ENCODE assay signal across 13 mouse cellular contexts in the genomic region with DNA sequence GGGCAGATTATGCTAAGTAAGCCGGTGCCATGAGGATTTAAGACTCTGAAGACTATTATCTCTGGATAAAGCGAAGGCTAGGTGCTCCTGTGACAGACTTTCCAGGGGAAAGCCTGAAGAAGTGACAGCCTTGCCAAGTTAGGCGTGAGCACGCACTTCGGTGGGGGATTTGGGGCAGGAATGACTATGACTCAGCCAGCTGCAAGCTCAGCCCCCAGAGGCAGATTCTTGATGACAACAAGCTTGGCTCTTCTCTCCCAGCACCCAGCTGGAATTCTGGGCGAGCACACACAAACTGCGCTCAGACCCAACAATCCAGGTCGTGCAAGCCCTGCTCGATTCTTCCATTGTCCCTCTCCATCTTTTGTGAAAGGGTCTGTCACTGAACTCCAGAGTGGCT.
DNase-seq lines count a peak whose midpoint lies in the region; ATAC-seq and TF ChIP-seq lines count a peak whose summit lies in the region.
"Had no signal": no experiment of that assay in that cellular context is flagged by ENCODE, and none has a peak within 500 bp of the region (broad histone marks: within the 10 kb centered on the region; RNA-seq: fewer than 3 reads in every experiment).

No protein-coding gene starts in this region.

- no peak overlapping the region for H3K4me2 ChIP-seq in embryonic facial prominence, embryonic 14.5 days (ENCODE audit: low read depth, low read length)
- H3K4me2 ChIP-seq in limb, embryonic 15.5 days: no peak overlapping the region
- H3K4me2 ChIP-seq in forebrain, postnatal 0 days (ENCODE audit: low read depth): no peak overlapping the region
- no peak overlapping the region for H3K4me2 ChIP-seq in midbrain, postnatal 0 days (ENCODE audit: low read depth, low read length, poor library complexity, severe bottlenecking)
- H3K4me2 ChIP-seq: heart, embryonic 15.5 days; kidney, embryonic 15.5 days; limb, embryonic 12.5 days had no signal

- peak; percentile 35 for DNase-seq in embryonic facial prominence, embryonic 14.5 days (ENCODE audit: low spot score)
- DNase-seq in embryonic facial prominence, embryonic 10.5 days (ENCODE audit: low spot score): no peak
- DNase-seq in Patski (ENCODE audit: low read depth, low spot score): peak; percentile 20
- peak; percentile 40 for DNase-seq in heart, adult 8-10 months (ENCODE audit: low spot score)
- DNase-seq in ovary, postnatal 10 days (ENCODE audit: low spot score): no peak
- no peak for DNase-seq in forebrain, postnatal 0 days
- DNase-seq in midbrain, postnatal 0 days (ENCODE audit: low spot score): no peak
- DNase-seq: cerebellum, postnatal 36 days had no signal

- 84% methylated on average over 9 of the region's 9 CpGs for WGBS in embryonic facial prominence, embryonic 14.5 days
- WGBS in embryonic facial prominence, embryonic 10.5 days: 89% methylated on average over 9 of the region's 9 CpGs
- WGBS in limb, embryonic 15.5 days: 62% methylated on average over 9 of the region's 9 CpGs
- 80% methylated on average over 9 of the region's 9 CpGs for WGBS in forebrain, postnatal 0 days
- 70% methylated on average over 9 of the region's 9 CpGs for WGBS in midbrain, postnatal 0 days

- in situ Hi-C loops in Patski (cut with MboI; ENCODE audit: low pct_unique_long_range_greater_than_20kb): no loop called here

- no peaks in the 10 kb centered on the region for H3K27me3 ChIP-seq in embryonic facial prominence, embryonic 14.5 days (replicated peaks; ENCODE audit: control insufficient read depth, insufficient read depth, low read length)
- H3K27me3 ChIP-seq in embryonic facial prominence, embryonic 10.5 days (replicated peaks; ENCODE audit: low read depth, poor library complexity, severe bottlenecking): no peaks in the 10 kb centered on the region
- no peaks in the 10 kb centered on the region for H3K27me3 ChIP-seq in Patski
- H3K27me3 ChIP-seq in limb, embryonic 15.5 days: no peaks in the 10 kb centered on the region
- H3K27me3 ChIP-seq in forebrain, postnatal 0 days (ENCODE audit: insufficient read depth, low read length): no peaks in the 10 kb centered on the region
- no peaks in the 10 kb centered on the region for H3K27me3 ChIP-seq in midbrain, postnatal 0 days (ENCODE audit: insufficient read depth, low read length)
- H3K27me3 ChIP-seq: heart, embryonic 15.5 days; kidney, embryonic 15.5 days; limb, embryonic 12.5 days; megakaryocyte, embryonic 14.5 days had no signal

- peaks cover 8% of the 10 kb centered on the region; the same call in 1 of the 2 replicates for H3K9me3 ChIP-seq in embryonic facial prominence, embryonic 14.5 days (ENCODE audit: control insufficient read depth, low read length)
- H3K9me3 ChIP-seq in embryonic facial prominence, embryonic 10.5 days: peaks cover 4% of the 10 kb centered on the region; the same call in 1 of the 2 replicates
- H3K9me3 ChIP-seq in limb, embryonic 15.5 days: no peaks in the 10 kb centered on the region
- 0 out of 2 replicates have a peak, but pooled peaks cover 4% of the 10 kb centered on the region for H3K9me3 ChIP-seq in forebrain, postnatal 0 days (ENCODE audit: low read length)
- H3K9me3 ChIP-seq in midbrain, postnatal 0 days (ENCODE audit: low read length): no peaks in the 10 kb centered on the region
- H3K9me3 ChIP-seq: heart, embryonic 15.5 days had no signal

- no peak overlapping the region for H3K4me3 ChIP-seq in embryonic facial prominence, embryonic 14.5 days (ENCODE audit: low read depth, low read length)
- no peak overlapping the region for H3K4me3 ChIP-seq in embryonic facial prominence, embryonic 10.5 days
- H3K4me3 ChIP-seq in limb, embryonic 15.5 days: no peak overlapping the region
- H3K4me3 ChIP-seq in forebrain, postnatal 0 days (ENCODE audit: low read depth, low read length): no peak overlapping the region
- H3K4me3 ChIP-seq in midbrain, postnatal 0 days (ENCODE audit: low read depth, low read length): no peak overlapping the region
- H3K4me3 ChIP-seq: heart, embryonic 15.5 days; kidney, embryonic 15.5 days; limb, embryonic 12.5 days; megakaryocyte, embryonic 14.5 days had no signal

- H3K27ac ChIP-seq in embryonic facial prominence, embryonic 14.5 days (replicated peaks; ENCODE audit: low read depth, low read length): no peak overlapping the region
- H3K27ac ChIP-seq in embryonic facial prominence, embryonic 10.5 days (replicated peaks): no peak overlapping the region; the same call in 1 of the 2 replicates
- H3K27ac ChIP-seq in limb, embryonic 15.5 days: peak overlapping the region; percentile 59
- H3K27ac ChIP-seq in forebrain, postnatal 0 days (ENCODE audit: low read depth, low read length): no peak overlapping the region
- no peak overlapping the region for H3K27ac ChIP-seq in midbrain, postnatal 0 days (ENCODE audit: low read depth, low read length)
- H3K27ac ChIP-seq: heart, embryonic 15.5 days; kidney, embryonic 15.5 days; limb, embryonic 12.5 days had no signal

- H3K36me3 ChIP-seq in embryonic facial prominence, embryonic 14.5 days (ENCODE audit: control insufficient read depth, insufficient read depth, low read length): no peaks in the 10 kb centered on the region
- H3K36me3 ChIP-seq in embryonic facial prominence, embryonic 10.5 days (replicated peaks): peaks cover 4% of the 10 kb centered on the region; the same call in 1 of the 2 replicates
- no peaks in the 10 kb centered on the region for H3K36me3 ChIP-seq in limb, embryonic 15.5 days
- H3K36me3 ChIP-seq in forebrain, postnatal 0 days (ENCODE audit: insufficient read depth): no peaks in the 10 kb centered on the region
- no peaks in the 10 kb centered on the region for H3K36me3 ChIP-seq in midbrain, postnatal 0 days (ENCODE audit: insufficient read depth, low read length)
- H3K36me3 ChIP-seq: heart, embryonic 15.5 days had no signal

- POLR2A ChIA-PET in Patski (lab: Charles Lee): no interaction called here

- no peak overlapping the region for H3K9ac ChIP-seq in embryonic facial prominence, embryonic 14.5 days (ENCODE audit: low read depth, low read length)
- H3K9ac ChIP-seq in limb, embryonic 15.5 days: no peak overlapping the region
- H3K9ac ChIP-seq in forebrain, postnatal 0 days: no peak overlapping the region
- no peak overlapping the region for H3K9ac ChIP-seq in midbrain, postnatal 0 days (replicated peaks; ENCODE audit: low read length, poor library complexity, severe bottlenecking)
- H3K9ac ChIP-seq: heart, embryonic 15.5 days; kidney, embryonic 15.5 days; limb, embryonic 12.5 days had no signal

- CTCF ChIA-PET in Patski (lab: Charles Lee): no interaction called here

- H3K4me1 ChIP-seq in embryonic facial prominence, embryonic 14.5 days (ENCODE audit: control insufficient read depth, insufficient read depth, low read length): peaks cover 8% of the 10 kb centered on the region; the same call in 1 of the 2 replicates
- H3K4me1 ChIP-seq in embryonic facial prominence, embryonic 10.5 days: peaks cover 8% of the 10 kb centered on the region; the same call in 1 of the 2 replicates
- H3K4me1 ChIP-seq in limb, embryonic 15.5 days: peaks cover 17% of the 10 kb centered on the region
- H3K4me1 ChIP-seq in forebrain, postnatal 0 days (ENCODE audit: insufficient read depth): no peaks in the 10 kb centered on the region
- H3K4me1 ChIP-seq in midbrain, postnatal 0 days (ENCODE audit: insufficient read depth, low read length): no peaks in the 10 kb centered on the region
- H3K4me1 ChIP-seq: kidney, embryonic 15.5 days; megakaryocyte, embryonic 14.5 days had no signal

- no peak for TF ChIP-seq CTCF in Patski (IDR thresholded peaks at IDR 0.05)
- no peak for TF ChIP-seq CTCF in forebrain, postnatal 0 days (IDR thresholded peaks at IDR 0.05; ENCODE audit: low read depth)
- no peak for TF ChIP-seq CTCF in midbrain, postnatal 0 days (IDR thresholded peaks at IDR 0.05)

- ATAC-seq in embryonic facial prominence, embryonic 14.5 days (ENCODE audit: low read depth): 0 out of 2 replicates have a peak, but pooled peaks have one; percentile 18
- ATAC-seq in Patski: peak; percentile 65
- no peak for ATAC-seq in limb, embryonic 15.5 days (ENCODE audit: insufficient number of reproducible peaks, low FRiP score, low TSS enrichment, low read depth)
- ATAC-seq in forebrain, postnatal 0 days: no peak; the same call in 1 of the 2 replicates
- no peak for ATAC-seq in midbrain, postnatal 0 days (ENCODE audit: low FRiP score)

Comparison
In these comparisons a context has a peak if more than half of its experiments do, and no peak if none do; other contexts are left out.
1. DNase-seq: peak in embryonic facial prominence, embryonic 14.5 days (single experiment), Patski (single experiment) and heart, adult 8-10 months (single experiment); none in embryonic facial prominence, embryonic 10.5 days (single experiment), ovary, postnatal 10 days (single experiment), forebrain, postnatal 0 days (single experiment) and midbrain, postnatal 0 days (single experiment).
2. ATAC-seq: peak in embryonic facial prominence, embryonic 14.5 days (single experiment) and Patski (single experiment); none in limb, embryonic 15.5 days (single experiment), forebrain, postnatal 0 days (single experiment) and midbrain, postnatal 0 days (single experiment).